Mouse (Mus musculus) C2C12 (cell line): ENCODE measurements around the gene Fnip1.

Source experiments
- CEBPB ChIP-seq: IDR thresholded peaks from one replicate; pipeline ENCODE4 v1.6.1; 2011; ENCODE audit warnings: low read depth, mild to moderate bottlenecking, control low read depth, moderate library complexity
- CTCF ChIP-seq: IDR thresholded peaks from one replicate; pipeline ENCODE4 v1.5.1; 2011; ENCODE audit not compliant: control insufficient read depth, insufficient read depth, insufficient read length
- MAX ChIP-seq: IDR thresholded peaks from one replicate; pipeline ENCODE4 v1.6.1; 2011; ENCODE audit warnings: mild to moderate bottlenecking, control low read depth
- MYOD1 ChIP-seq: IDR thresholded peaks from one replicate; pipeline ENCODE4 v1.6.1; 2011; ENCODE audit warnings: low read depth; ENCODE audit not compliant: control insufficient read depth, insufficient read length
- MYOG ChIP-seq: IDR thresholded peaks from one replicate; pipeline ENCODE4 v1.6.1; 2011; ENCODE audit not compliant: control insufficient read depth, insufficient read length; ENCODE audit errors: extremely low read depth
- USF1 ChIP-seq: IDR thresholded peaks from one replicate; pipeline ENCODE4 v1.6.1; 2011; ENCODE audit warnings: low read depth, mild to moderate bottlenecking, control low read depth, moderate library complexity

GRCm38 (mm10) chr11:54437823-54438337, at the start of gene Fnip1:
- TF ChIP-seq CTCF (no peak), MYOG (no peak), MYOD1 (no peak), MAX (no peak), CEBPB (no peak), USF1 (no peak)
